Mouse (Mus musculus) megakaryocyte, embryonic 14.5 days (primary cell): ENCODE data around the gene Gm28043.

ENCODE experiments used
- FLI1 ChIP-seq: IDR thresholded peaks from 2 replicates; pipeline ENCODE4 v1.6.1; 2012; ENCODE audit warnings: low read length, inconsistent platforms, mixed read lengths
- GATA1 ChIP-seq: IDR thresholded peaks from 3 replicates; pipeline ENCODE4 v1.6.1; 2012; ENCODE audit warnings: mixed read lengths, low read length, inconsistent platforms, borderline replicate concordance

GRCm38 (mm10) chr17:29668051-29668986 lies 53.6 kb downstream of the Gm28043 start:
- no peak for TF ChIP-seq GATA1
- no peak for TF ChIP-seq FLI1
